Mouse (Mus musculus) midbrain, postnatal 0 days (tissue): ENCODE measurements around the gene Kl. TPM values are rescaled to one million over a fixed set of nuclear protein-coding genes. Genes with fewer than 3 reads are reported as not detected.

ENCODE experiments used
- ATAC-seq: fragments of 200-750 bp; cut with Nextera tagmentation; 2 replicates; pipeline ENCODE4 v1.8.0; 2017; ENCODE audit warnings: moderate number of reproducible peaks, mild to moderate bottlenecking, moderate TSS enrichment, moderate library complexity; ENCODE audit not compliant: low FRiP score
- DNase-seq: peaks from one replicate; pipeline ENCODE4 v3.0.0-alpha.2; 2015; ENCODE audit warnings: low spot score
- H3K27ac ChIP-seq: fragments of 300-500 bp; sonication (generic); 2 replicates; pipeline ENCODE4 v1.5.1; 2014; ENCODE audit warnings: low read depth, mild to moderate bottlenecking, low read length, mixed read lengths
- H3K27me3 ChIP-seq: fragments of 300-500 bp; sonication (generic); 2 replicates; pipeline ENCODE4 v1.6.1; 2014; ENCODE audit warnings: low read length, control low read depth, mixed read lengths; ENCODE audit not compliant: insufficient read depth
- H3K36me3 ChIP-seq: fragments of 300-500 bp; sonication (generic); 2 replicates; pipeline ENCODE4 v1.6.1; 2014; ENCODE audit warnings: low read length, control low read depth, mixed read lengths; ENCODE audit not compliant: insufficient read depth
- H3K4me1 ChIP-seq: fragments of 300-500 bp; sonication (generic); 2 replicates; pipeline ENCODE4 v1.6.1; 2014; ENCODE audit warnings: mild to moderate bottlenecking, control low read depth, antibody characterized with exemption, low read length, mixed read lengths; ENCODE audit not compliant: insufficient read depth
- H3K4me2 ChIP-seq: fragments of 300-500 bp; sonication (generic); 2 replicates; pipeline ENCODE4 v1.6.1; 2014; ENCODE audit warnings: low read depth, mild to moderate bottlenecking, low read length, mixed read lengths; ENCODE audit not compliant: poor library complexity, severe bottlenecking
- H3K4me3 ChIP-seq: fragments of 300-500 bp; sonication (generic); 2 replicates; pipeline ENCODE4 v1.5.1; 2014; ENCODE audit warnings: low read depth, mild to moderate bottlenecking, low read length, moderate library complexity
- H3K9ac ChIP-seq: fragments of 300-500 bp; sonication (generic); replicated peaks from 2 replicates; pipeline ENCODE4 v1.6.1; 2014; ENCODE audit warnings: mild to moderate bottlenecking, low read length, moderate library complexity, mixed read lengths; ENCODE audit not compliant: poor library complexity, severe bottlenecking
- H3K9me3 ChIP-seq: fragments of 300-500 bp; sonication (generic); 2 replicates; pipeline ENCODE4 v1.6.1; 2016; ENCODE audit warnings: low read length, control low read depth
- CTCF ChIP-seq: IDR thresholded peaks from 2 replicates; pipeline ENCODE4 v1.5.1; 2016; ENCODE audit warnings: antibody characterized with exemption, mild to moderate bottlenecking
- WGBS: fragments of 180-500 bp; shearing (Covaris S2); extraction: QIAGEN DNeasy Blood & Tissue Kit; methylation state at CpG from one replicate; pipeline ENCODE4 v1.1.7; 2014; 5-methylcytosine and 5-hydroxymethylcytosine counted together
- polyA plus RNA-seq: library from polyadenylated mRNA; unstranded; fragments of >200 nt; fragmentation: Nextera tagmentation; extraction: Ambion mirVana; gene quantifications from 2 replicates; pipeline ENCODE4 v1.2.1, GENCODE M21; 2015
- total RNA-seq: library from RNA; depleted of rRNA; stranded (reverse); fragments of >200 nt; gene quantifications from 2 replicates; pipeline ENCODE4 v1.2.3, GENCODE M21; 2014

Gene Kl
- total and polyA plus RNA-seq, 2 experiments from 2014 or later = 0.41 to 2.3 TPM

DNA sequence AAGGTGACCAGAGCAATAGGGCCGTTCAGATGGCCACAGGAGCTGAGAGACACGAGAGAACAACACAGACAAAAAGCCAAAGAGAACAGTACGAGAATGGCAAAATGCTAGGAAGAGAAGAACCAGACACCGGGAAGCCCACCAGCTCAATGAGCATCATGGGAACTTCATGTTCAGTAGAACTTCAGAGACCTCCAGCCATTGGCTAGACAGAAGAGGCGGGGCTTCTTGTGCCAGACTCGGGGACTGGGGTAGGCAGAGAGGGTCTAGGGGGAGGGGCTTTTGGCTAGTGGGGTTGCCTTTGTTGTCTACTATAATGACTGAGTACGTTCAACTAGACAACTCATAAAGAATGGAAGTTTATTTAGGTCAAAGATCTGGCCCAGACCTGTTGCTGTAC is 41.7 kb downstream of the Kl start:
- ATAC-seq (no peak), DNase-seq (no peak)
- no peak overlapping the region for H3K4me3 ChIP-seq
- H3K4me1 ChIP-seq = no peaks in the 10 kb centered on the region
- no peaks in the 10 kb centered on the region for H3K36me3 ChIP-seq
- H3K9me3 ChIP-seq = no peaks in the 10 kb centered on the region
- H3K4me2 ChIP-seq = no peak overlapping the region
- H3K27ac ChIP-seq = no peak overlapping the region
- TF ChIP-seq CTCF = no peak
- 89% methylated on average over 7 of the region's 7 CpGs for WGBS
- H3K9ac ChIP-seq = no peak overlapping the region
- H3K27me3 ChIP-seq = no peaks in the 10 kb centered on the region

DNA sequence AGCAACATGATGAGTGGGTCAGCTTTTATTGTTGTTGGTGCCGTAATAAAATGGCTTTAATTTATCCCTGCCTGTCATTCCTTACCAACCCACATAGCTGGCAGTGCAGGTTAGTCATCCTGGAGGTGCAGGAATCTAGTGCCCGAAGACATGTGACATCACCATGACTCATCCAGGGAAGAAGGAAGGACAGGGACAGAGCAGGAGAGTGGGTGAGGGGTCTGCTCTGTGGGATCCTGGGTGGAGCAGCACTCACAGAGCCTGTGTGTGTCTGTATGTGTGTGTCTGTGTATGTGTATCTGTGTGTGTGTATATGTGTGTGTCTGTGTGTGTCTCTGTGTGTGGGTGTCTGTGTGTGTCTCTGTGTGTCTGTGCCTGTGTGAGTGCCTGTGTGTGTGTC is 44.2 kb downstream of the Kl start:
- no peaks in the 10 kb centered on the region for H3K36me3 ChIP-seq
- no peak overlapping the region for H3K4me3 ChIP-seq
- no peak for ATAC-seq
- no peak overlapping the region for H3K27ac ChIP-seq
- no peak overlapping the region for H3K4me2 ChIP-seq
- 77% methylated on average over 2 of the region's 2 CpGs for WGBS
- H3K9me3 ChIP-seq = no peaks in the 10 kb centered on the region
- no peak for TF ChIP-seq CTCF
- no peak overlapping the region for H3K9ac ChIP-seq
- DNase-seq = no peak
- no peaks in the 10 kb centered on the region for H3K4me1 ChIP-seq
- no peaks in the 10 kb centered on the region for H3K27me3 ChIP-seq

DNA sequence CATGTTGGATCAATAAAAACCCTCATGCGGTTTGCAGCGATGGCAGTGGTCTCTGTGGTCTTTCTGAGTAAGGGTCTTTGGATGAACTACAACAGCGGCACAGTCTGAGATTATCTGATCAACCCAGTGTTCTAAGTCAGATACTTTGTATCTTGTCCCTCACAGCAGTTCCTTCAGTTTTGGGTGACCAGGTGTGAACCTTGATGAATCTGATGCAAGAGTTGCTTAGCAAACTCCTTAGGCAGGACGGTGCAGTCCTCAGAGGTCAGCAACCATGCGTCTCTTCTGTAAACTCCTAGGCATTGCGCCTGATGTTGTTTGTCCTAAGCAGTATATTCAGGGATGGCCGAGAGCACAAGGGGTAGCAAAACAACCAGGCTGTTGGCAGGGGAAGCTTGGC is 48.7 kb downstream of the Kl start:
- Histone ChIP-seq H3K4me2 (no peak overlapping the region), H3K9me3 (no peaks in the 10 kb centered on the region), H3K36me3 (no peaks in the 10 kb centered on the region), H3K9ac (no peak overlapping the region), H3K27ac (no peak overlapping the region), H3K4me1 (no peaks in the 10 kb centered on the region), H3K4me3 (no peak overlapping the region), H3K27me3 (no peaks in the 10 kb centered on the region)
- TF ChIP-seq CTCF = no peak
- no peak for ATAC-seq
- no peak for DNase-seq
- 94% methylated on average over 7 of the region's 7 CpGs for WGBS

DNA sequence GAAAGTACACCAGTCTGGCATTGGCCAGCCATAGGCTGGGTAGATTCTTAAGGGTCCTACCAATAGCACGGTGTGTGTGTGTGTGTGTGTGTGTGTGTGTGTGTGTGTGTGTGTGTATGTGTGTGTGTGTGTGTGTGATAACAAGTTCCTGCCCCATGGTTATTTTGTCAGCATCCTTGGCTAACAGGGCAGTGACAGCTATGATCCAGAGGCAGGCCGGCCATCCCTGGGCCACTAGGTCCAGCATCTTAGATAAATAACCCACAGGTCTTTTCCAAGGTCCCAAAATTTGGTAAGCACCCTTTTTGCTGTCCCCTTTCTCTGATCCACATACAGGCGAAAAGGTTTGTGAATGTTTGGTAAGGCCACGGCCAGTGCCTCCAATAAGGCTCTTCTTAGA is 49.6 kb downstream of the Kl start:
- no peak overlapping the region for H3K4me2 ChIP-seq
- no peaks in the 10 kb centered on the region for H3K36me3 ChIP-seq
- H3K9me3 ChIP-seq = no peaks in the 10 kb centered on the region
- no peaks in the 10 kb centered on the region for H3K4me1 ChIP-seq
- no peak overlapping the region for H3K9ac ChIP-seq
- no peaks in the 10 kb centered on the region for H3K27me3 ChIP-seq
- WGBS = 98% methylated on average over 4 of the region's 4 CpGs
- DNase-seq (no peak), ATAC-seq (no peak)
- TF ChIP-seq CTCF = no peak
- H3K27ac ChIP-seq = no peak overlapping the region
- H3K4me3 ChIP-seq = no peak overlapping the region

DNA sequence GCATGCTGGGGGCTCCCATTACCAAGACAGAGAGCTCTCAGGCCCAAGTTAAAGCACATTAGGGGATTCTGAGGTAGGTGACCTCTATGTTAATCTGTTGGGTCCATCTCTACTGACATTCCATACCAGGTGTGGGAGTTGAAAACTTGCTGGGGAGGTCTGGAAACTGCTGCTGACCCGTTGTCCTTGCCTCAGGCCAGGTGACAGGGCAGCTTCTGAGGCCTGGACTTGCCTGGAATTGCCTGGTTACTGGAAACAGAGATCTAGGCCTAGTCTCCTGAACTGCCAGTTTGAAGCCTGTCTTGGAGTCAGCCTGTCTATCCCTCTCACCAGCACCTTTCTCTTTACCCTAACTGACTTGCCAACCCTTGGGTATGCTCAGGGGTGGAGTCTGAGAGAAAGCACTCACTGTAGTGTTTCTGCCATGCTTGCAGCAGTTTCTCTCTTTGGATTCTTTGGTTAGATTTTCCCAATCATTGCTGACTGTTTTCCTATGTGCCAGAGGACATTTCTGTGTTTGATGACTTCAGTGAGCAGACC is 51.9 kb downstream of the Kl start:
- Histone ChIP-seq H3K27ac (no peak overlapping the region), H3K9ac (no peak overlapping the region), H3K4me3 (no peak overlapping the region), H3K4me2 (no peak overlapping the region), H3K4me1 (no peaks in the 10 kb centered on the region), H3K27me3 (no peaks in the 10 kb centered on the region), H3K9me3 (no peaks in the 10 kb centered on the region), H3K36me3 (no peaks in the 10 kb centered on the region)
- 82% methylated on average over 1 of the region's 1 CpGs for WGBS
- TF ChIP-seq CTCF = no peak
- ATAC-seq = no peak
- no peak for DNase-seq

DNA sequence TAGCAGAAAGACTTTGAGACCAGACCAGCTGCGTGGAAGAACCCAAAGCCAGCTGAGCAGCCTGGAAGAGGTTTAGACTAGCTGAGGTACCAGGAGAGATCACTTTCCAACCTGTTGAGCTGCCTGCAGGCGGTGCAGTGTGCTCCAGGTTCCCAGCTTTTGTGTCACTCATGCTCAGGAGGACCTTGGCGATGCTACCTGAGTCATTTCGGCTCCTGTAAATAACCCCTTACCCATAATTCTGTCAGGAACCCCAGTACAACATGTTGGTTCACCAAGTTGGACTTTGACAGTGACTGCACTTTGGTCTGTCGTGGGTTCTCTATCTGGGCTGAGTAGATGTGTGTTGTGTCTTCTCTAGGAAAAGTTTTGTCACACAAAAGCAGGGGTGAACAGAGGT is 66.0 kb downstream of the Kl start:
- Histone ChIP-seq H3K27me3 (no peaks in the 10 kb centered on the region), H3K4me3 (no peak overlapping the region), H3K9me3 (no peaks in the 10 kb centered on the region), H3K27ac (no peak overlapping the region), H3K4me1 (peaks cover 10% of the 10 kb centered on the region; the same call in 1 of the 2 replicates), H3K9ac (no peak overlapping the region), H3K36me3 (no peaks in the 10 kb centered on the region), H3K4me2 (no peak overlapping the region)
- WGBS = 83% methylated on average over 5 of the region's 5 CpGs
- DNase-seq = no peak
- ATAC-seq = no peak
- no peak for TF ChIP-seq CTCF
